Mouse (Mus musculus): ENCODE results near the gene Nup98. TPM values are rescaled to one million over a fixed set of nuclear protein-coding genes. Genes with fewer than 3 reads are reported as not detected.
A peak's percentile ranks its signal among the peaks of the same experiment; 100 is the strongest.

Nup98 gene
- total RNA-seq, 2 experiments from 2014 or later: 36.7 to 37.8 TPM

- no peak for DNase-seq (ENCODE audit: extremely low spot score in 1 of 2, low spot score in 1 of 2)
Observed at GRCm38 (mm10) chr7:102137898-102138297, 72.1 kb downstream of the Nup98 start.

DNA sequence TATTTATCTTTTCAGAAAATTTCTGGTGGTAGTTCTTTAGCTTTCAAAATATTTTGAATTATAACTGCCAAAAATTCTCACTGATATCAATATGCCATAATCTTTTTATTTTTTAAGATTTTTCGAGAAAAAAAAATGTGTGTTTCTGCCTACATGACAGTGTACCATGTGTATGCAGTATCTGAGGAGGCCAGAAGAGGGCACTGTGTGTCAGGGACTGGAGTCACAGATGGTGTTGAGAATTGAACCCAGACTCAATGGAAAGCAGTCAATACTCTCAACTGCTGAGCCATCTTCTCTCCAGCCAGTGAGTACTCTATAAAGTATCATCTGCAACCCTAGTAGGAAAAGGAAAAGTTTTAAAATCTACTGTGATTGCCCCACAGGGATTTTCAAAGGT is 72.5 kb downstream of the Nup98 start:
- DNase-seq (ENCODE audit: extremely low spot score in 1 of 2, low spot score in 1 of 2): peak in 1 of 2 experiments; percentile 33

- no peak for DNase-seq (ENCODE audit: extremely low spot score in 1 of 2, low spot score in 1 of 2)
Observed at GRCm38 (mm10) chr7:102132395-102132794, 77.6 kb downstream of the Nup98 start.

DNA sequence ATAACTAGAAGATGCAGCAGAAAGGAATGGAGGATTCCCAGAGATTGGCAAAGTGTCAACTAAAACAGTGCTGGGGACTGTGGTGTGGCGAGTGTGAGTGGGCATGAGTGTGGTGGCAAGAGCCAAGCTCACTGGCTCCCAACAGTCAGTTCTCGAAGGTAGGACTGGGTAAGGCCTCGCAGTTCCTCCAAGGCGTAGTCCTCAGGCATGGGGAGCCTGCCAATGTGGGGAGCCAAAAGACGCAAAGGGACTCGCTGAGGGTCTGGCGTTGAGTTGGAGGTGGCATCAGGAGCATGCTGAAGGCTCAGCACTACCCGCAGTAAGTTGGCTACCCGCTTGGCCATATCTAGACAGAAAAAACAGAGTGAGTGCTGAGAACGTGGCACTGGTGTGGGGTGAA is 89.7 kb downstream of the Nup98 start:
- DNase-seq (ENCODE audit: extremely low spot score in 1 of 2, low spot score in 1 of 2): no peak

- DNase-seq (ENCODE audit: extremely low spot score in 1 of 2, low spot score in 1 of 2): no peak
Observed at GRCm38 (mm10) chr7:102117382-102117781, 92.6 kb downstream of the Nup98 start.

DNA sequence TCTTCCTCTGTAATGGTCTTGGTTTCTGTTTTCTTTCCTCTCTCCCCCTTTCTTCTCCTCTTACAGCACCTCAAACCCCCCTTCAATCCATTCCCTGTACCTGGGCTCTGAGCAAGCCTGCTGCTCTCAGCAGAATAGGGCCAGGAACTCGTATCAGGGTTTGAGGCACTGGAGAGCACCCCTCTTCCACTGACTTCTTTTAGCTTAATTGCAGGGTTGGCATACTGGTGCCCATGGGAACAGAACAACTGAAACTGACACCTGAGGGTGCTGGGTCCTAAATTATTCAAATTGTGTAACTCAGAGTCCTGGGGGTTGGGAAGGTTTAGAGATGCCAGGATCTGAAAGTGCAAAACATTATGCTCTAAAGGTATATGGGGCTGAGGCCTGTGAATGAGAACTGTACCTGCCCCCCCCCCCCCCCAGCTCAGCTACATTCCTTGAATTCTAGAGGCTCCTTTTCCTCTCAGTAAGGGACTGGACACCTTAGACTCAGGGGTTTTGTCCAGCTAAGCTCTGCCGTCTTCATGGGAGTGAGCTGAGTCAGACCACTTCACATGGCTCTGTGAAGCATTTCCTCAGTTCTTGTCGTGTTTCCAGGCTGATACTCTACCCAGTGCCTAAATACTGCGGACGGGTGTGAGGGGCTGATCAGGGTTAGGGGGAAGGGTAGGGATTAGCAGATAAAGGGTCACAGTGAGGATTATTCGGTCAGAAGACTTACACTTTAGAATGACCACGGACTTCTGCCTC is 93.2 kb downstream of the Nup98 start, which contains the start of gene Chrna10:
TSS of gene Chrna10 (minus strand) at position 250 of the 753 bp plus-strand sequence.
- DNase-seq (ENCODE audit: extremely low spot score in 1 of 2, low spot score in 1 of 2): no peak

DNA sequence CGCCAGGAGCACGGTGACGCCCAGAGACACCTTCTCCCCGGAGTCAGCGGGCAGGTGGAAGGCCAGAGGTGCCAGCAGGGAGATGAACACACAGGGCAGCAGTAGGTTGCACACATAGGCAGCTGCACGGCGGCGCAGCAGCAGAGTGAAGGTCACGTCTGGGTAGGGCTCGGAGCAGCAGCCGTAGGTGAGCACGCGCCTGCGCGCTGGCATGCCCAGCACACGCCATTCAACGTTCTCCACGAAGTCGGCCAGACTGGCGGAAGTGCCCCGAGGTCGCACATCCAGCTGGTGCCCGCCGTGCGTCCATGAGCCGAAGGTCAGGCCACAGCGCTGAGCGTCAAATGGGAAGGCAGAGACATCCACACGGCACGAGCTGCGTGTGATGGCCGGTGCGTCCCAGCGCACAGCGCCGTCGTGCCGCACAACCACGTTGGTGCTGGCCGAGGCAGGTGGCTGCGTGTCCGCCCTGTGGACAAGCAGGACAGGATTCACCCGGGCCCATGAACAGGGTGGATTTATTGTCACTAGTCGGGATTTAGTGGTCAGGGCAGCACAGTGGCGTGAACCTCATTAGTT is 96.7 kb downstream of the Nup98 start:
- no peak for DNase-seq (ENCODE audit: extremely low spot score in 1 of 2, low spot score in 1 of 2)

- DNase-seq (ENCODE audit: extremely low spot score in 1 of 2, low spot score in 1 of 2): no peak
Observed at GRCm38 (mm10) chr7:102109746-102110145, 100.2 kb downstream of the Nup98 start.

GRCm38 (mm10) chr7:102109171-102109570 is 100.8 kb downstream of the Nup98 start, which contains the start of gene Art5:
Gene Art5, minus strand, starts transcription at chr7:102109489.
- DNase-seq (ENCODE audit: extremely low spot score in 1 of 2, low spot score in 1 of 2): no peak

- DNase-seq (ENCODE audit: extremely low spot score in 1 of 2, low spot score in 1 of 2): no peak
Observed at GRCm38 (mm10) chr7:102108206-102108605, 101.8 kb downstream of the Nup98 start.

GRCm38 (mm10) chr7:102106700-102107141 is 103.3 kb downstream of the Nup98 start:
- no peak for DNase-seq (ENCODE audit: extremely low spot score in 1 of 2, low spot score in 1 of 2)

- DNase-seq (ENCODE audit: extremely low spot score in 1 of 2, low spot score in 1 of 2): no peak
Observed at GRCm38 (mm10) chr7:102104126-102104525, 105.8 kb downstream of the Nup98 start.

- no peak for DNase-seq (ENCODE audit: extremely low spot score in 1 of 2, low spot score in 1 of 2)
Observed at GRCm38 (mm10) chr7:102103555-102103954, 106.4 kb downstream of the Nup98 start.

DNA sequence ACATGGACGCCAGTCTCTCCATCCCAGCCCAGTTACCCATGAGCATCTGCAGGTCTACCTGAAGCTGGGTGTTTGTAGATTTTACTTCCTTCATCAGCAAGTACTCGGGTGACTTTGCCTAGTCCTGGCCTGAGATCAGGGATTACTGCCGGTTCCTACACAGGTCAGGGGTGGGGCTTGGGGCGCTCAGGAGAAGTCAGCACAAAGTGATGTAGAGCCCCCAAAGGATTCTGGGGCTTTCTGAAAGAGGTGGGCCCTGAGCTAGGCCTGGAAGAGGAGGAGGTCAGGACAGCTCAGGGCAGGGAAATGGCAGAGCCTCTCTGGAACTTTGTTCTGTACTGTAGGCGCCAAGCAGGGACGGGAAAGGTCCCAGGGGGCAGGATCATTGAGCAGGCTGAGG is 107.3 kb downstream of the Nup98 start:
- DNase-seq (ENCODE audit: extremely low spot score in 1 of 2, low spot score in 1 of 2): no peak

- DNase-seq (ENCODE audit: extremely low spot score in 1 of 2, low spot score in 1 of 2): no peak
Observed at GRCm38 (mm10) chr7:102102241-102102640, 107.7 kb downstream of the Nup98 start.

DNA sequence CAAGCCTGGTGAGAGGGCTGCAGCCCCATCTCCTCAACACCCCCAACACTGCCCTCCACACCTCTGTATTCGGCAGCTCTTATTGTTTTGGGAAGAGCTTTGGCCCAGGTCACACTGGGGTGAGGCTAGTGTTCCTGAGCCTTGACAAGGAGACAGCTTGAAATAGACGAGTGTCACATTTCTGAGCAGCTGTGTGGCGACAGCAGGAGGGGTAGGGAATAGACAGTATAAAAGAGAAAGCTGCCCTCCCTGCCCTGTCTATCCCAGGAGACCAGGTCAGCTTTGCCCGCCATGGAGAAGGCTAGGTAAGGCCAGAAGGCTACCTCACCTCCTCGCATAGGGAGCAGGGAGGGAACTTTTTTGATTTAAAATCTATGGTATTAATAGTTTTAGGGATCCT is 108.5 kb downstream of the Nup98 start, which contains the start of gene Art1:
TSS of gene Art1 (plus strand) at position 257 of the 400 bp plus-strand sequence.
- DNase-seq (ENCODE audit: extremely low spot score in 1 of 2, low spot score in 1 of 2): no peak

DNA sequence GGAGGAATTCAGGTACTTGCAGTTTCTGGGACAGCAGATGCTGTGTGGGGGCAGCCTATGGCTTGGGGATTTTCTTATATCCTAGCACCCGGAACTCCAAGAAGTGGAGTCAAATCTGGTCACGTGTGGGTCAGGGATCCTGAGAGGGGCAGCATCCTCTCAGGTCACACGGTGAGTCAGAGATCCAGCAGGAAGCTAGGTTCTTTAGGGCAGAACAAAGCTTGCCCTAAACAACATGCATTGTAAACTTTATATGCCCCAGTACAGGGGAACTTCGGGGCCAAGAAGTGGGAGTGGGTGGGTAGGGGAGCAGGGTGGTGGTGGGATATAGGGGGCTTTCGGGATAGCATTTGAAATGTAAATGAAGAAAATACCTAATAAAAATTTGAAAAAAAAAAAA is 109.1 kb downstream of the Nup98 start:
- DNase-seq (ENCODE audit: extremely low spot score in 1 of 2, low spot score in 1 of 2): no peak

DNA sequence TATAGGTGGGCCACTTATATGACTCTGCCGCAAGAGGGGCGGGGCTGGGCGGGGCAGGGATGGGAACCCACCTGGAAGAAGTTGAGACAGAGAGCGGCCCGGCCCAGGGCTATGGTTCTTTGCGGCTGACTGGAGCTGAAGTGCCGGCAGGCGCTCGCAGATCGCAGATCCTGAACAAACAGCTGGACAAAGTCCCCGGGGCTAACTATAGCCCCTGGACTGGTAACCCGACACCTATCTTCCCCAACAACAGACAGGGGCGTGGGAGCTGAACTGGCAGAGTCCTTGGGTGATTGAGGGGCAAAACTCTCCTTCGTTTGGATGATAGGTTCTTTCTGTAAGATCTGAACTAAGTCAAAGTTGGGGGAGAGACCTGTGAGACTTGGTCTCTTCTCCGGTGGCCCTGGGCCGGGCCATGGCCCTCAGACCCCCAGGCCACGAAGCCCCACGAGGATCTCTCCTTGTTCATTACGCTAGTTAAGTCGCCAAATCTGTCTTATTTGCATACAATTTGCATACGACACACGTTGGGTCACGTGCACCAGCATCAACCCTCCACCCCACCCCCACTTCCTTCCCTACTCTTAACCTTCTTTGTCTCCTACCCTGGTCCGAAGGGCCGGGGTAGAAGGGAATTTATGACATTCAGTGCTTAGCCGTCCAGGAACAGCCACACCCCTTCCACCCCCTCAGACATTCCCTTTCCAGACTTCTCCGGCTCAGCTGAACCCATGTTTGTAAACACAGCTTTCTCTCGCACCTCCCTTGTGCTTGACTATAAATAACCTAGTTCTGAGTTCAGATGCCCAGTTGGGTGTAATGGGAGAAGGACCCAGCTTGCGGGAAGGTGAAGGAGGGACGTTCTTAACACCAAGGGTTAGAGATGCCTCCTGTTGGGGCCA is 110.0 kb downstream of the Nup98 start:
- DNase-seq (ENCODE audit: extremely low spot score in 1 of 2, low spot score in 1 of 2): no peak

- DNase-seq (ENCODE audit: extremely low spot score in 1 of 2, low spot score in 1 of 2): no peak
Observed at GRCm38 (mm10) chr7:102087336-102087735, 122.6 kb downstream of the Nup98 start.

DNA sequence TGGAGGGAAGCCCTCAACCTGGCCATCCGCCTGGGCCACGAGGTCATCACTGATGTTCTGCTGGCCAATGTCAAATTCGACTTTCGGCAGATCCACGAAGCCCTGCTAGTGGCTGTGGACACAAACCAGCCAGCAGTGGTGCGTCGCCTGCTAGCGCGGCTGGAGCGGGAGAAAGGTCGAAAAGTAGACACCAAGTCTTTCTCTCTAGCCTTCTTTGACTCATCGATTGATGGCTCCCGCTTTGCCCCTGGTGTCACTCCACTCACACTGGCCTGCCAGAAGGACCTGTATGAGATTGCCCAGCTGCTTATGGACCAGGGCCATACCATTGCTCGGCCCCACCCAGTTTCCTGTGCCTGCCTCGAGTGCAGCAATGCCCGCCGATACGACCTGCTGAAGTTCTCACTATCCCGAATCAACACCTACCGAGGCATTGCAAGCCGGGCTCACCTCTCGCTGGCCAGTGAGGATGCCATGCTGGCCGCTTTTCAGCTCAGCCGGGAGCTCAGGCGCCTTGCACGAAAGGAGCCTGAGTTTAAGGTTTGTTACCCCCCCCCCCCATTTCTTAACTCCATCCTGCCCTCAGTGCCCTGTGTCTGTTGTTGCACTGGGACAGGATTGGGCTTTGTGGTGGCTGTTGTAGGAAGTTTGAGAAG is 125.8 kb downstream of the Nup98 start:
- DNase-seq (ENCODE audit: extremely low spot score in 1 of 2, low spot score in 1 of 2): no peak

All from layer of hippocampus, postnatal 25 days (tissue).